Mouse (Mus musculus): Measurements from ENCODE around the gene Traf3ip2. TPM values are rescaled to one million over a fixed set of nuclear protein-coding genes. Genes with fewer than 3 reads are reported as not detected.
A peak's percentile ranks its signal among the peaks of the same experiment; 100 is the strongest.

Gene Traf3ip2
- polyA plus RNA-seq, 1 experiment from 2014 or later, result 1.2 TPM

- H3K27ac ChIP-seq (ENCODE audit: low read length), result no peak overlapping the region
- H3K4me1 ChIP-seq (ENCODE audit: control insufficient read depth, low read depth, low read length), result no peaks in the 10 kb centered on the region
- H3K36me3 ChIP-seq (ENCODE audit: control insufficient read depth, insufficient read depth), result no peaks in the 10 kb centered on the region
- H3K4me3 ChIP-seq (ENCODE audit: low read depth, low read length), result no peak overlapping the region
- no peak overlapping the region for H3K4me2 ChIP-seq (ENCODE audit: low read depth, low read length)
- no peak for ATAC-seq (ENCODE audit: low read depth)
- no peaks in the 10 kb centered on the region; the same call in 1 of the 2 replicates for H3K27me3 ChIP-seq (ENCODE audit: control insufficient read depth, insufficient read depth, low read depth, low read length)
- no peak overlapping the region for H3K9ac ChIP-seq (ENCODE audit: low read depth, low read length)
- WGBS (ENCODE audit: insufficient replicate concordance), result 48% methylated on average over 9 of the region's 9 CpGs
- H3K9me3 ChIP-seq (replicated peaks; ENCODE audit: control insufficient read depth, low read length), result no peaks in the 10 kb centered on the region
Observed at GRCm38 (mm10) chr10:39597116-39597791, 15.5 kb upstream of the Traf3ip2 start.

DNA sequence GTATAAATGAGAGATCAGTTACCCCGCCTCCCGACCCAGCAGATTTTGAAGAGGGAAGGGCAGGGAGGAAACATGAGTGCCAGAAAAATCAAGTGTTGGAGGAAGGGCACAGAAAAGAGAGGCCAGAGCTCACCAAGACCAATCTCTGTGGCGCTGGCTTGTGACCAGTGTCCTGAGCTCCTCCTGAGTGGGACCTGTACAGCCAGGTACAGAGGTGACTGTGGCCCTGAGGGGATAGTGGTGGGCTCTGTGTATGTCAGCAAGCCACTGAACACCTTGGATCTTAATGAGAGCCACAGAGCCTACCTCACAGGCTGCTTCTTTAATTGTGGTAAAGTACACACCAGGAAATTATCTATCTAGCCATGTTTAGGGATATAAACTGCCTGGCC lies 14.9 kb upstream of the Traf3ip2 start:
- no peaks in the 10 kb centered on the region for H3K9me3 ChIP-seq (replicated peaks; ENCODE audit: control insufficient read depth, low read length)
- 42% methylated on average over 3 of the region's 3 CpGs for WGBS (ENCODE audit: insufficient replicate concordance)
- no peaks in the 10 kb centered on the region; the same call in 1 of the 2 replicates for H3K27me3 ChIP-seq (ENCODE audit: control insufficient read depth, insufficient read depth, low read depth, low read length)
- no peaks in the 10 kb centered on the region for H3K36me3 ChIP-seq (ENCODE audit: control insufficient read depth, insufficient read depth)
- no peak overlapping the region for H3K9ac ChIP-seq (ENCODE audit: low read depth, low read length)
- H3K4me3 ChIP-seq (ENCODE audit: low read depth, low read length), result no peak overlapping the region
- no peak overlapping the region for H3K27ac ChIP-seq (ENCODE audit: low read length)
- no peaks in the 10 kb centered on the region for H3K4me1 ChIP-seq (ENCODE audit: control insufficient read depth, low read depth, low read length)
- ATAC-seq (ENCODE audit: low read depth), result no peak
- no peak overlapping the region for H3K4me2 ChIP-seq (ENCODE audit: low read depth, low read length)

DNA sequence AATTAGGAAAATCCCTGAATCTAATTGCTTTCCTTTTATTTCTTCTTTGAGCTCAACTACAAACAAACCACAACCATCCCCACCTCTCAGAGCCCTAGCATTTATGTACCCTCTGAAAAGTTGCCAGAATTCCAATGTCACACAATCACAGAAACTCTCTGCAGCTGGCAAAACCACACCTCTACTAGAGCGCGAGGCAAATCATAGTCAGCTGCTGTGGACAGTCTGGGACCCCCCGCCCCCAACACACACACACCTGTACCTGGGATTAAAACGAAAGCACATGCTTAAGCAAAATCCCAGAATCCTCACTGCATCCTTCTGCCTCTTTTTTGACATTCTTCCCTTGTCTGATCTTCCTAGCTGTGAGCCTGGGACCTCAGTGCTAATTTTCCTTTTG lies 13.1 kb upstream of the Traf3ip2 start:
- Histone ChIP-seq H3K4me3 (ENCODE audit: low read depth, low read length) (no peak overlapping the region), H3K9ac (ENCODE audit: low read depth, low read length) (no peak overlapping the region), H3K9me3 (replicated peaks; ENCODE audit: control insufficient read depth, low read length) (no peaks in the 10 kb centered on the region), H3K4me1 (ENCODE audit: control insufficient read depth, low read depth, low read length) (no peaks in the 10 kb centered on the region), H3K4me2 (ENCODE audit: low read depth, low read length) (no peak overlapping the region), H3K27me3 (ENCODE audit: control insufficient read depth, insufficient read depth, low read depth, low read length) (no peaks in the 10 kb centered on the region; the same call in 1 of the 2 replicates), H3K27ac (ENCODE audit: low read length) (no peak overlapping the region), H3K36me3 (ENCODE audit: control insufficient read depth, insufficient read depth) (no peaks in the 10 kb centered on the region)
- 65% methylated on average over 4 of the region's 4 CpGs for WGBS (ENCODE audit: insufficient replicate concordance)
- ATAC-seq (ENCODE audit: low read depth), result no peak

DNA sequence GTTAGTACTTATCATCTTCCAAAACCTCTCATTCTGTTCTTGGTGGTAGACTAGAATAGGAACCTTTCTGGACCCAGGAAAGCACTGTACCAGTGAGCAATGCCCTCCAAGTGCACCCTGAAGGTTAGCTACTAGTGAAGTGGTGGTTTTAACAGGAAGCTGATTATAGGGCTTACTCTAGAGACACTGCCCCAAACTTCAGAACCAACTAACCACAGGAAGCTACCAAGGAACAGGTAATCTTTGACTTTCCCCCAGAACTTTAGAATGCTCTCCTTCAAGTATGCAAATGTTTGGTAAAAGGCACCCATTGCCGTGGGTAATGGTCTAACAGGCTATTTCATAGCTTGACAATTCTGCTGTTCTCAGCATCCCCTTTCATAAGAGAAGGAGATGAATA lies 12.6 kb upstream of the Traf3ip2 start:
- no peak overlapping the region for H3K9ac ChIP-seq (ENCODE audit: low read depth, low read length)
- 9% methylated on average over 1 of the region's 1 CpGs for WGBS (ENCODE audit: insufficient replicate concordance)
- no peak overlapping the region for H3K4me2 ChIP-seq (ENCODE audit: low read depth, low read length)
- ATAC-seq (ENCODE audit: low read depth), result no peak
- H3K36me3 ChIP-seq (ENCODE audit: control insufficient read depth, insufficient read depth), result no peaks in the 10 kb centered on the region
- H3K4me3 ChIP-seq (ENCODE audit: low read depth, low read length), result no peak overlapping the region
- no peaks in the 10 kb centered on the region for H3K4me1 ChIP-seq (ENCODE audit: control insufficient read depth, low read depth, low read length)
- no peaks in the 10 kb centered on the region; the same call in 1 of the 2 replicates for H3K27me3 ChIP-seq (ENCODE audit: control insufficient read depth, insufficient read depth, low read depth, low read length)
- no peak overlapping the region for H3K27ac ChIP-seq (ENCODE audit: low read length)
- no peaks in the 10 kb centered on the region for H3K9me3 ChIP-seq (replicated peaks; ENCODE audit: control insufficient read depth, low read length)

- 23% methylated on average over 5 of the region's 5 CpGs for WGBS (ENCODE audit: insufficient replicate concordance)
- no peak overlapping the region for H3K9ac ChIP-seq (ENCODE audit: low read depth, low read length)
- no peaks in the 10 kb centered on the region; the same call in 1 of the 2 replicates for H3K27me3 ChIP-seq (ENCODE audit: control insufficient read depth, insufficient read depth, low read depth, low read length)
- no peaks in the 10 kb centered on the region for H3K4me1 ChIP-seq (ENCODE audit: control insufficient read depth, low read depth, low read length)
- no peaks in the 10 kb centered on the region for H3K9me3 ChIP-seq (replicated peaks; ENCODE audit: control insufficient read depth, low read length)
- H3K4me3 ChIP-seq (ENCODE audit: low read depth, low read length), result no peak overlapping the region
- no peak overlapping the region for H3K27ac ChIP-seq (ENCODE audit: low read length)
- no peak for ATAC-seq (ENCODE audit: low read depth)
- H3K4me2 ChIP-seq (ENCODE audit: low read depth, low read length), result no peak overlapping the region
- H3K36me3 ChIP-seq (ENCODE audit: control insufficient read depth, insufficient read depth), result no peaks in the 10 kb centered on the region
Observed at GRCm38 (mm10) chr10:39601068-39601467, 11.7 kb upstream of the Traf3ip2 start.

DNA sequence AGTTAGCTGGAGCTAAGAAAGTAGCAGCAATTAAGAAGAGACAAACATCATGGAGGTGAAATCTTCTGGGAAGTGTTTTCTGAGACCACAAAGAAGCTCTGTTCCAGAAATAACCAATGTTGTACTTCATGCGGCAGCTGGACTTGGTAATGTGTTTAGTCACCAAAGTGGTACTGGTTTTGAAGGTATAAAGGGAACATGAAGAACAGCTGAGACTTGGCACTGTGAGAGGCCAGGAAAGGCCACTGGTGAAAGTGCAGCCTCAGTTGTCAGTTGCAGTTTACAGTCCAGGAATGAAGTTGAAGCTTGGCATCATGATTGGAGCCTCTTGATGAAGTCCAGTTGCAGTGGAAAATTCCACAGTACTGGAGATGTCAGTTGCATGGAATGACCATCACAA lies 6.3 kb upstream of the Traf3ip2 start:
- Histone ChIP-seq H3K27ac (ENCODE audit: low read length) (no peak overlapping the region), H3K27me3 (ENCODE audit: control insufficient read depth, insufficient read depth, low read depth, low read length) (no peaks in the 10 kb centered on the region), H3K4me1 (ENCODE audit: control insufficient read depth, low read depth, low read length) (no peaks in the 10 kb centered on the region; the same call in 1 of the 2 replicates), H3K4me3 (ENCODE audit: low read depth, low read length) (no peak overlapping the region), H3K4me2 (ENCODE audit: low read depth, low read length) (no peak overlapping the region), H3K9me3 (replicated peaks; ENCODE audit: control insufficient read depth, low read length) (no peaks in the 10 kb centered on the region), H3K36me3 (ENCODE audit: control insufficient read depth, insufficient read depth) (no peaks in the 10 kb centered on the region), H3K9ac (ENCODE audit: low read depth, low read length) (no peak overlapping the region)
- ATAC-seq (ENCODE audit: low read depth), result no peak
- 74% methylated on average over 1 of the region's 1 CpGs for WGBS (ENCODE audit: insufficient replicate concordance)

GRCm38 (mm10) chr10:39611234-39611633 lies 1.5 kb upstream of the Traf3ip2 start:
- Histone ChIP-seq H3K9ac (ENCODE audit: low read depth, low read length) (no peak overlapping the region), H3K4me2 (ENCODE audit: low read depth, low read length) (no peak overlapping the region)

DNA sequence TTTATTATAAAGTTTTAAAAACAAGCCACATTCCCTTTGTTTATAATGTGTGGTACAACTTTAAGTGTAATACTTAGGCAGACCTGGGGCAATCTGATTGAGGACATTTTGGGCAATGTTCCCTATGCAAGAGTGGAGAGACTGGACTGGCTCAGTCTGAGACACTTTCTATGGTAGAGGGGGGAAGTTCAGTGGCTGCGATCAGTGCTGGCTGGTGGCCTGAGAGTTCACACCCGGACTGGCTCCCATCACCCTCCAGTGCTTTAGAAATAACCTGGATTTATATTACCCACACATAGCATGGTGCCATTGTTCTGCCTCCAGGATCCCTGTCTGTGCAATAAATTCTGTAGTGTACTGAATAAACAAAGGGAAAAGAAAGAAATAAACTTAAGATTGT lies 603 bp upstream of the Traf3ip2 start:
- no peak overlapping the region for H3K4me3 ChIP-seq (ENCODE audit: low read depth, low read length)
- no peaks in the 10 kb centered on the region for H3K9me3 ChIP-seq (replicated peaks; ENCODE audit: control insufficient read depth, low read length)
- no peaks in the 10 kb centered on the region; the same call in 1 of the 2 replicates for H3K4me1 ChIP-seq (ENCODE audit: control insufficient read depth, low read depth, low read length)
- H3K27me3 ChIP-seq (ENCODE audit: control insufficient read depth, insufficient read depth, low read depth, low read length), result no peaks in the 10 kb centered on the region
- no peak overlapping the region for H3K27ac ChIP-seq (ENCODE audit: low read length)
- H3K9ac ChIP-seq (ENCODE audit: low read depth, low read length), result no peak overlapping the region
- no peaks in the 10 kb centered on the region for H3K36me3 ChIP-seq (ENCODE audit: control insufficient read depth, insufficient read depth)
- WGBS (ENCODE audit: insufficient replicate concordance), result 53% methylated on average over 2 of the region's 2 CpGs
- no peak overlapping the region for H3K4me2 ChIP-seq (ENCODE audit: low read depth, low read length)
- no peak for ATAC-seq (ENCODE audit: low read depth)

More at GRCm38 (mm10) chr10:39611234-39611633, 1.5 kb upstream of the Traf3ip2 start:
- no peak overlapping the region for H3K27ac ChIP-seq (ENCODE audit: low read length)
- no peak for ATAC-seq (ENCODE audit: low read depth)
- no peaks in the 10 kb centered on the region; the same call in 1 of the 2 replicates for H3K4me1 ChIP-seq (ENCODE audit: control insufficient read depth, low read depth, low read length)
- H3K27me3 ChIP-seq (ENCODE audit: control insufficient read depth, insufficient read depth, low read depth, low read length), result no peaks in the 10 kb centered on the region
- H3K4me3 ChIP-seq (ENCODE audit: low read depth, low read length), result no peak overlapping the region
- H3K9me3 ChIP-seq (replicated peaks; ENCODE audit: control insufficient read depth, low read length), result no peaks in the 10 kb centered on the region
- 70% methylated on average over 3 of the region's 3 CpGs for WGBS (ENCODE audit: insufficient replicate concordance)
- H3K36me3 ChIP-seq (ENCODE audit: control insufficient read depth, insufficient read depth), result no peaks in the 10 kb centered on the region

DNA sequence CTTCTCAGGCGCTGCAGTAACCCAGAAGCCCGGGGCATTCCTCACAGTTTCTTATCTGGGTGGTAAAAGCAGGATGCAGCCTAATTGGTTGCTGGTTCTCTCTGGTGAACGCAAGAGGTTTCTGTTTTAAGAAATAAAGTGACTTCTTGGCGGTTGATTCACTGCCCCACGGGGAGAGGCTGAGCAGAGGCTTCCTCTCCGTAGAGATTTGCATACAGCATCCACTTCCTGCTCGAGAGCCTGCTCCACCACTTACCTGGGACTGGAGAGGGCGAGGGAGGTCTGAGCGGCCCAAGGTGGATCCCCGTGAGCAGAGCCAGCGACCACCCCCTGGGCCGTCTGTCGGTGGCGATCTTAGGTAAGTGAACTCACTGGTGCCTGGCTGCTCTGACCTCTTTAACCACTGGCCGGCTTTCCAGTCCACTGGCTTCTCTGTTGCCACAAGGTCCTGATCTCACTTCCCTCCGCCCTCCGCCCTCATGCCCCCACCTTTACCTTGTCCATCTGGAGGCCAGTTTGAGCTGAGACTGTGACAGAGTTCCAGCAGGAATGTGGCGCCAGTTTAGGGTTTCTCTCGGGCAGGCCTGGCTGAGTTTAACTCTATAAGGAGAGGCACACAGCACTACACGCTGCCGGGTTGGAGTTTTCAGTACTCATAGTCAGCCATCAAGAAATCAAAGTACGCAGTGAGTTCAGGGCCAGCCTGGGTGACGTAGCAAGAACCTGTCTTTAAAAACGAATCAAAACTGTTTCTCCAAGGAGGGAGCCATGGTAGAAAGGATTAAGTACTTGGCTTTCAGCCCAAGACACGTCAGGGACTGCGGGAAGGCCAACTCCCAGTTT lies 476 bp downstream of the Traf3ip2 start:
- Histone ChIP-seq H3K27me3 (ENCODE audit: control insufficient read depth, insufficient read depth, low read depth, low read length) (no peaks in the 10 kb centered on the region), H3K9me3 (replicated peaks; ENCODE audit: control insufficient read depth, low read length) (no peaks in the 10 kb centered on the region), H3K9ac (ENCODE audit: low read depth, low read length) (peak overlapping the region; percentile 48), H3K4me1 (ENCODE audit: control insufficient read depth, low read depth, low read length) (no peaks in the 10 kb centered on the region; the same call in 1 of the 2 replicates), H3K4me2 (ENCODE audit: low read depth, low read length) (peak overlapping the region; percentile 61), H3K27ac (ENCODE audit: low read length) (peak overlapping the region; percentile 66), H3K4me3 (ENCODE audit: low read depth, low read length) (peak overlapping the region; percentile 53), H3K36me3 (ENCODE audit: control insufficient read depth, insufficient read depth) (no peaks in the 10 kb centered on the region)
- 14% methylated on average over 26 of the region's 26 CpGs for WGBS (ENCODE audit: insufficient replicate concordance)
- peak; percentile 77 for ATAC-seq (ENCODE audit: low read depth)

All from liver, embryonic 16.5 days (tissue).